Mouse (Mus musculus): ENCODE data around the gene Ereg. TPM values are rescaled to one million over a fixed set of nuclear protein-coding genes. Genes with fewer than 3 reads are reported as not detected.

The Ereg gene
- total and polyA plus RNA-seq, 2 experiments from 2014 or later = 0.10 to 0.34 TPM

DNA sequence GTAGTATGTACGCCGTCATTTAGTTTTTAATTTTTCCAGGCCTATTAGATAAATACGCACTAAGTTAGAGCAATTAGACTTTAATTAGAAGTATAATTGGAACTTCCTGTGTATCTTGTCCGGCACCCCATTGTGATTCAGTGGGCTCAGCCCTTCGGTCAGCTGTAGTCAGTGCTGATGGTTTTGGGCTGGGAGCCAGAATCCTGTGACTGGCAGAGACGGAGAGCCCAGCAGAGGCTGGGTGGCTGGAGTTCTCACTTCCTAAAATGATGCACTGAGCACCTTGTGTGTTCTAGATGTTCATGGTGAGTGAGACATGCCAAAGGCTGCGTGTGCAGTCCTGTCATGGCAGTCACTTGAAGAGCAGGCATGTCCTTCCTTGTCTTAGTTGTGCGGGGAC, 36.6 kb downstream of the Ereg start:
- TF ChIP-seq EP300 (IDR thresholded peaks at IDR 0.05; ENCODE audit: low read depth) (no peak), CTCF (IDR thresholded peaks at IDR 0.05; ENCODE audit: low read depth) (no peak)
- DNase-seq (ENCODE audit: low spot score) = no peak
- Histone ChIP-seq H3K27ac (ENCODE audit: low read depth) (no peak overlapping the region), H3K36me3 (replicated peaks; ENCODE audit: control insufficient read depth, insufficient read depth, low read length) (no peaks in the 10 kb centered on the region), H3K4me1 (ENCODE audit: control insufficient read depth, insufficient read depth) (no peaks in the 10 kb centered on the region), H3K4me2 (ENCODE audit: low read depth, low read length) (no peak overlapping the region), H3K27me3 (ENCODE audit: control insufficient read depth, insufficient read depth, low read length) (no peaks in the 10 kb centered on the region), H3K4me3 (ENCODE audit: low read depth, low read length) (no peak overlapping the region), H3K9ac (replicated peaks; ENCODE audit: low read depth, low read length) (no peak overlapping the region), H3K9me3 (replicated peaks; ENCODE audit: control insufficient read depth, low read length) (no peaks in the 10 kb centered on the region)
- ATAC-seq (ENCODE audit: insufficient read depth, low read depth) = no peak
- 67% methylated on average over 8 of the region's 8 CpGs for WGBS

DNA sequence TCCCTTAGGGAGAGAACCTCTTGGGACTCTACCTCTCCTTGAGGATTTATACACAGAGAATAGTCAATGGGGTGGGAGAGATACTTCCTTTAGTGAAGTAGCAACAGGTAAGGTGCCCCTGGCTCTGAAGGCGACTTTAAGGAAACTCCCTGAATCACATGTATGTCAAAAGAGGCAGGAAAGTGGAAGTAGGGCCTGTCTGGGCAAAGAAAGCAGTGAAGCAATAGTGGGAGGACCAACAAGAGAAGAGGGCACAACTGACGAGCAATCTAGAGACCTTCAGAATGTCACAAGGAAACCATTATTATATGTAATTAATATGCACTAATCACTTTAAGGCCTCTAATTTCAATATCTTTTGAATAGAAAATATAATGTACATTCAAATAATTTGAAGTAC, 39.5 kb downstream of the Ereg start:
- ATAC-seq (ENCODE audit: insufficient read depth, low read depth) = no peak
- no peak overlapping the region for H3K4me3 ChIP-seq (ENCODE audit: low read depth, low read length)
- 85% methylated on average over 2 of the region's 2 CpGs for WGBS
- H3K4me2 ChIP-seq (ENCODE audit: low read depth, low read length) = no peak overlapping the region
- no peaks in the 10 kb centered on the region for H3K27me3 ChIP-seq (ENCODE audit: control insufficient read depth, insufficient read depth, low read length)
- no peaks in the 10 kb centered on the region for H3K4me1 ChIP-seq (ENCODE audit: control insufficient read depth, insufficient read depth)
- H3K9ac ChIP-seq (replicated peaks; ENCODE audit: low read depth, low read length) = no peak overlapping the region
- no peaks in the 10 kb centered on the region for H3K9me3 ChIP-seq (replicated peaks; ENCODE audit: control insufficient read depth, low read length)
- H3K36me3 ChIP-seq (replicated peaks; ENCODE audit: control insufficient read depth, insufficient read depth, low read length) = no peaks in the 10 kb centered on the region
- DNase-seq (ENCODE audit: low spot score) = no peak
- no peak overlapping the region for H3K27ac ChIP-seq (ENCODE audit: low read depth)
- TF ChIP-seq CTCF (IDR thresholded peaks at IDR 0.05; ENCODE audit: low read depth) = no peak
- no peak for TF ChIP-seq EP300 (IDR thresholded peaks at IDR 0.05; ENCODE audit: low read depth)

DNA sequence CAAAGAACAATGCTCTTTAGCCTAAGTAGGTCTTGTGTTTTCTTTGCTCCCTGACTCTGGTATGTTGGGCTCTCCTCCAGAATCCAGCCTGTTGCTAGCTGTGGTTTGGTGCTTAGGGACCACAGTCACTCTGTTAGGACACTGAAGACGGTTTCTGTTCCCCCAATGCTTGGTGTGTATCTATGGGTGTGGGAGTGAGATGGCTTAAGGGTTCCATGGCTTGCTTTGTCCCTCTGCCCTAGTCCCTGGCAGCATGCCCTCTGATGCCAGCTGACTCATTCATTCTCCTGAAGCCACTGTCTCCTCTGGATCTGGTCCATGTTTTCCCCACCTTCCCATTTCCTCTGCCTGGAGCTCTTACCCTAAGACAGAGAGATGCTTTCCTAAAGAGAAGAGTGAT, 40.2 kb downstream of the Ereg start:
- no peak for ATAC-seq (ENCODE audit: insufficient read depth, low read depth)
- Histone ChIP-seq H3K4me2 (ENCODE audit: low read depth, low read length) (no peak overlapping the region), H3K4me1 (ENCODE audit: control insufficient read depth, insufficient read depth) (no peaks in the 10 kb centered on the region), H3K27me3 (ENCODE audit: control insufficient read depth, insufficient read depth, low read length) (no peaks in the 10 kb centered on the region), H3K4me3 (ENCODE audit: low read depth, low read length) (no peak overlapping the region), H3K36me3 (replicated peaks; ENCODE audit: control insufficient read depth, insufficient read depth, low read length) (no peaks in the 10 kb centered on the region), H3K9me3 (replicated peaks; ENCODE audit: control insufficient read depth, low read length) (no peaks in the 10 kb centered on the region), H3K9ac (replicated peaks; ENCODE audit: low read depth, low read length) (no peak overlapping the region), H3K27ac (ENCODE audit: low read depth) (no peak overlapping the region)
- TF ChIP-seq EP300 (IDR thresholded peaks at IDR 0.05; ENCODE audit: low read depth) (no peak), CTCF (IDR thresholded peaks at IDR 0.05; ENCODE audit: low read depth) (no peak)
- DNase-seq (ENCODE audit: low spot score) = no peak
- WGBS = 57% methylated on average over 1 of the region's 1 CpGs

DNA sequence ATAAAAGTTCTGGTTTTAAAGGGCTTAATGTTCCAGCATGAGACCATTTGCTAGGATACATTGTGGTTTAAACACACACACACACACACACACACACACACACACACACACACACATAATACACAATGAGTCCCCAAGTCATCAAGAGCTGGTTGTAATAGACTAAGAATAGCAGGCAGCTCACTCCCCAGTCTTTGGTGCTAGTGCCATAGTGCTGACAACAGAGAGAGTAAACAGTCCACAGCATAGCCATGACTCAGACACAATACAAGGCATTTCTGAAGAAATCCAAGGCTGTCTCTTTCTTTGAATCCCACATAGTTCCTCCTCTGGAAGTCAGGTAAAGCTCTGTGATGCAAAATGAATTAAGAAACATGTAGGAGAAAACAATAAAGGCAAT, 44.2 kb downstream of the Ereg start:
- ATAC-seq (ENCODE audit: insufficient read depth, low read depth) (peak; percentile 95), DNase-seq (ENCODE audit: low spot score) (peak; percentile 73)
- Histone ChIP-seq H3K4me1 (ENCODE audit: control insufficient read depth, insufficient read depth) (no peaks in the 10 kb centered on the region), H3K36me3 (replicated peaks; ENCODE audit: control insufficient read depth, insufficient read depth, low read length) (no peaks in the 10 kb centered on the region), H3K27me3 (ENCODE audit: control insufficient read depth, insufficient read depth, low read length) (no peaks in the 10 kb centered on the region), H3K4me3 (ENCODE audit: low read depth, low read length) (no peak overlapping the region), H3K27ac (ENCODE audit: low read depth) (peak overlapping the region; percentile 65), H3K4me2 (ENCODE audit: low read depth, low read length) (no peak overlapping the region), H3K9ac (replicated peaks; ENCODE audit: low read depth, low read length) (no peak overlapping the region), H3K9me3 (replicated peaks; ENCODE audit: control insufficient read depth, low read length) (no peaks in the 10 kb centered on the region)
- TF ChIP-seq EP300 (IDR thresholded peaks at IDR 0.05; ENCODE audit: low read depth) (no peak), CTCF (IDR thresholded peaks at IDR 0.05; ENCODE audit: low read depth) (no peak)

DNA sequence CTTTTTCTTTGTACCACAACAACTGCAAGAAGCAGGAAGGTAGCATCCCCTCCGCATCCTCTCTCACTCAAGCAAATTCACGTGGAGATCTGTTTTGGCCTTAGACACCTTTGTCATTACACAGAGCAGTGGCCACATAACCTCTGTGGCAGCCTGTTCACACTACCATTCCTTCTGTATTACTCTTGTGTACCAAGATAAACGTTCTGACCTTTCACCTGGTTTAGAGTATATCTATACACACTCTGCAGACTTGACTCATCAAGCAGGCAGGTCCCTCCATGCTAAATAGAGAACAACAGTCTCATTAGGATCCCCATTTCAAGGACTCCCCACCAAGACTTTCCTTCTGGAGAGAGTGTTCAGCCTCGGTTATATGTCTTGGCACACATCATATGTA, 49.0 kb downstream of the Ereg start:
- TF ChIP-seq EP300 (IDR thresholded peaks at IDR 0.05; ENCODE audit: low read depth) (no peak), CTCF (IDR thresholded peaks at IDR 0.05; ENCODE audit: low read depth) (no peak)
- Histone ChIP-seq H3K9ac (replicated peaks; ENCODE audit: low read depth, low read length) (no peak overlapping the region), H3K27ac (ENCODE audit: low read depth) (no peak overlapping the region), H3K4me2 (ENCODE audit: low read depth, low read length) (no peak overlapping the region), H3K36me3 (replicated peaks; ENCODE audit: control insufficient read depth, insufficient read depth, low read length) (no peaks in the 10 kb centered on the region), H3K27me3 (ENCODE audit: control insufficient read depth, insufficient read depth, low read length) (no peaks in the 10 kb centered on the region), H3K4me3 (ENCODE audit: low read depth, low read length) (no peak overlapping the region), H3K4me1 (ENCODE audit: control insufficient read depth, insufficient read depth) (no peaks in the 10 kb centered on the region), H3K9me3 (replicated peaks; ENCODE audit: control insufficient read depth, low read length) (no peaks in the 10 kb centered on the region)
- ATAC-seq (ENCODE audit: insufficient read depth, low read depth) = peak; percentile 60
- 54% methylated on average over 4 of the region's 4 CpGs for WGBS
- peak; percentile 14 for DNase-seq (ENCODE audit: low spot score)

DNA sequence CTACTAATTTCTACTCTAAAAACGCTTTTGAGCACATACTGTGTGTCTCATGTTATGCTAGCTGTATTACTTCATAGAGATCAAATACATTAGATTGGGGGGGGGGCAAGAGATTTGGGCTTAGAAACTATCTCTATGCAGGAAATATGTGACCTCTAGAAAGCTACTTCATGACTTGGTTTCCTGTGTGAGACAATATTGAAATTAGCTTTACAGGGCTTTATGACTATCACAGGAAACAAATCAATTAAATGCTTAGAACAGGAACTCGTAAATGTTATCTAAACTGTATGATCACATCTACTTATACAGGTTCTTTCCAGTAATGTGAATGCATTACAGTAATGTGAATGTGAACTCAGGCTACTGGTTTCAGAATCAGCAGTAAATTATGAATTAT, 49.7 kb downstream of the Ereg start:
- no peaks in the 10 kb centered on the region for H3K36me3 ChIP-seq (replicated peaks; ENCODE audit: control insufficient read depth, insufficient read depth, low read length)
- no peak for ATAC-seq (ENCODE audit: insufficient read depth, low read depth)
- H3K27me3 ChIP-seq (ENCODE audit: control insufficient read depth, insufficient read depth, low read length) = no peaks in the 10 kb centered on the region
- H3K4me3 ChIP-seq (ENCODE audit: low read depth, low read length) = no peak overlapping the region
- WGBS = 65% methylated on average over 2 of the region's 2 CpGs
- no peak overlapping the region for H3K4me2 ChIP-seq (ENCODE audit: low read depth, low read length)
- no peaks in the 10 kb centered on the region for H3K9me3 ChIP-seq (replicated peaks; ENCODE audit: control insufficient read depth, low read length)
- no peak overlapping the region for H3K9ac ChIP-seq (replicated peaks; ENCODE audit: low read depth, low read length)
- TF ChIP-seq CTCF (IDR thresholded peaks at IDR 0.05; ENCODE audit: low read depth) (no peak), EP300 (IDR thresholded peaks at IDR 0.05; ENCODE audit: low read depth) (no peak)
- H3K27ac ChIP-seq (ENCODE audit: low read depth) = no peak overlapping the region
- no peak for DNase-seq (ENCODE audit: low spot score)
- H3K4me1 ChIP-seq (ENCODE audit: control insufficient read depth, insufficient read depth) = no peaks in the 10 kb centered on the region
